Mouse (Mus musculus) thymus, adult 2 months (tissue): ENCODE measurements around the gene Vip.

Source experiments
- CTCF ChIP-seq: fragments of 200-500 bp; IDR thresholded peaks from 2 replicates; pipeline ENCODE4 v1.5.1; 2012; ENCODE audit warnings: mild to moderate bottlenecking, control low read depth, low read length, moderate library complexity, borderline replicate concordance; ENCODE audit not compliant: control insufficient read depth, poor library complexity, insufficient read depth; ENCODE audit errors: extremely low read depth
- POLR2A ChIP-seq: fragments of 200-500 bp; IDR thresholded peaks from 2 replicates; pipeline ENCODE4 v1.6.1; 2012; ENCODE audit warnings: mild to moderate bottlenecking, low read length, control low read depth, moderate library complexity; ENCODE audit not compliant: control insufficient read depth, poor library complexity, insufficient read depth; ENCODE audit errors: extremely low read depth

DNA sequence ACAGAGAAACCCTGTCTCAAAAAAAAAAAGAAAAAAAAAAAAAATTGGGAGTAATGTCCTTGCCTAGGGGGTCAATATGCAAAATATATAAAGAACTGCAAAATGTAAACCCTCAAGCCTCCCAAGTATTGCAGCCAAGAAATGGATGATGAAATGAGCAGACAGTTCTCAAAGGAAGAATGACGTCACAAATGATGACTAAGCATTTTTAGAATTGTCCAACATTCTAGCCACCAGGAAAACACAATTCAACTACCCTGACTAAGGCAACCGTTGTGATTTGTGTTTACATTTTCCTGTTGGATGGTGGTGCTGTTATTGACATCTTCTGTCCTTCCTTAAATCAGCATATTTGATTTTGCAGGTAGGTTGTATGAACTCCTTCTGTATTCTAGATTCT is 42.3 kb downstream of the Vip start:
- TF ChIP-seq CTCF (no peak), POLR2A (no peak)
